Mouse (Mus musculus) intestine, postnatal 0 days (tissue): ENCODE results near the gene Col24a1. TPM values are rescaled to one million over a fixed set of nuclear protein-coding genes. Genes with fewer than 3 reads are reported as not detected.
A peak's percentile ranks its signal among the peaks of the same experiment; 100 is the strongest.

Experiments
- ATAC-seq: fragments of 200-750 bp; cut with Nextera tagmentation; 2 replicates; pipeline ENCODE4 v1.8.0; 2017; ENCODE audit warnings: mild to moderate bottlenecking, moderate TSS enrichment, moderate library complexity
- H3K27ac ChIP-seq: fragments of 300-500 bp; sonication (generic); 2 replicates; pipeline ENCODE4 v1.5.1; 2014; ENCODE audit warnings: mild to moderate bottlenecking, low read depth, low read length, moderate library complexity
- H3K27me3 ChIP-seq: fragments of 300-500 bp; sonication (generic); replicated peaks from 2 replicates; pipeline ENCODE4 v1.6.1; 2014; ENCODE audit warnings: low read length, mixed read lengths; ENCODE audit not compliant: control insufficient read depth, insufficient read depth
- H3K36me3 ChIP-seq: fragments of 300-500 bp; sonication (generic); 2 replicates; pipeline ENCODE4 v1.6.1; 2014; ENCODE audit warnings: mild to moderate bottlenecking, moderate library complexity; ENCODE audit not compliant: control insufficient read depth, insufficient read depth
- H3K4me1 ChIP-seq: fragments of 300-500 bp; sonication (generic); replicated peaks from 2 replicates; pipeline ENCODE4 v1.6.1; 2014; ENCODE audit warnings: antibody characterized with exemption, low read length, mixed read lengths; ENCODE audit not compliant: control insufficient read depth, insufficient read depth
- H3K4me2 ChIP-seq: fragments of 300-500 bp; sonication (generic); replicated peaks from 2 replicates; pipeline ENCODE4 v1.6.1; 2014; ENCODE audit warnings: low read depth, mild to moderate bottlenecking, moderate library complexity
- H3K4me3 ChIP-seq: fragments of 300-500 bp; sonication (generic); 2 replicates; pipeline ENCODE4 v1.5.1; 2014; ENCODE audit warnings: low read depth, low read length
- H3K9ac ChIP-seq: fragments of 300-500 bp; sonication (generic); 2 replicates; pipeline ENCODE4 v1.6.1; 2014; ENCODE audit warnings: mild to moderate bottlenecking, low read depth, low read length
- H3K9me3 ChIP-seq: fragments of 300-500 bp; sonication (generic); 2 replicates; pipeline ENCODE4 v1.6.1; 2016; ENCODE audit warnings: mixed run types; ENCODE audit not compliant: control insufficient read depth
- CTCF ChIP-seq: sonication (generic); IDR thresholded peaks from 2 replicates; pipeline ENCODE4 v1.5.1; 2016; ENCODE audit warnings: low read depth, mild to moderate bottlenecking, control low read depth, antibody characterized with exemption, moderate library complexity
- WGBS: fragments of 180-500 bp; shearing (Covaris S2); extraction: QIAGEN DNeasy Blood & Tissue Kit; methylation state at CpG from one replicate; pipeline ENCODE4 v1.1.7; 2014; 5-methylcytosine and 5-hydroxymethylcytosine counted together
- polyA plus RNA-seq: library from polyadenylated mRNA; unstranded; fragments of >200 nt; fragmentation: Nextera tagmentation; extraction: Ambion mirVana; gene quantifications from 2 replicates; pipeline ENCODE4 v1.2.1, GENCODE M21; 2015

The Col24a1 gene
- polyA plus RNA-seq, 1 experiment from 2014 or later, result 1.9 TPM

DNA sequence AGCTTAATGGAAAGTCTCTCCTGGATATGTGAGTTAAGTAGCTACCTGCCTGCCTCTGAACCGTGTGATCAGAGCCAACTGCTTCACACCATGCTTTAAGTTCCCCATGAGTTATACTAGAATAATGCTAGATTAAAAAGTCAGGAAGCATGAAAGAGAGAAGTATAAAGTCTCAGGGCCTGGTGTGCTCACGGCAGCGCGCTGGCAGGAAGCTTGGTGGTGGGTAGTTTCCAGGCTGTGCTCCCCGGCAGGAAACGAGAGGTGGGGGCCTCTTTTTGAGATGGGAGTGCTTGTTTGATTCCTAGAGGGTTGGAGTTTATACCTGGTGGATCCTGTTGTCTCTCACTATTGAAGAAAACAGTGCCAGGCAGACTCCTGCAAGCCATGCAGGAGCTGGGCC, 303.1 kb downstream of the Col24a1 start:
- H3K27me3 ChIP-seq, result no peaks in the 10 kb centered on the region
- no peak for ATAC-seq
- no peak overlapping the region for H3K9ac ChIP-seq
- H3K4me1 ChIP-seq, result no peaks in the 10 kb centered on the region
- no peak for TF ChIP-seq CTCF
- H3K9me3 ChIP-seq, result no peaks in the 10 kb centered on the region
- no peak overlapping the region for H3K27ac ChIP-seq
- 89% methylated on average over 6 of the region's 6 CpGs for WGBS
- peaks cover 42% of the 10 kb centered on the region for H3K36me3 ChIP-seq
- no peak overlapping the region for H3K4me2 ChIP-seq
- no peak overlapping the region for H3K4me3 ChIP-seq

DNA sequence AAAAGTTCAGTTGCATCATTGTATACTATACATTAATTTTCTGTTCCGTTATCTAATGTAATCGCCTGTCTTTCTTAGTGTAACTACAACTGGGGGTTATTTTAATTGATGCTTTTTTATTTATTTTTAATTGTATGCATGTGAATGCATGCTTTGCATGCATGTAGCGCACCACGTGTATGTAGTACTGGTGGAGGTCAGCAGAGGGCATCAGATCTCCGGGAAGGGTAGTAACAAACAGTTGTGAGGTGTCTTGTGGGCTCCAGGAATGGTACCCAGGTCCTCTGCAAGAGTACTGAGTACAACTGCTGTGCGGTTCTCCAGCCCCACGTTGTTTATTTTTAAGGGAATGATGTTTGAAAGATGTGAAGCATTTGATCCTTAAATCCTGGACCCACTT, 306.8 kb downstream of the Col24a1 start:
- Histone ChIP-seq H3K4me3 (no peak overlapping the region), H3K27me3 (no peaks in the 10 kb centered on the region), H3K4me2 (no peak overlapping the region), H3K27ac (no peak overlapping the region), H3K36me3 (peaks cover 26% of the 10 kb centered on the region), H3K9me3 (no peaks in the 10 kb centered on the region), H3K9ac (no peak overlapping the region), H3K4me1 (no peaks in the 10 kb centered on the region)
- no peak for ATAC-seq
- 95% methylated on average over 7 of the region's 7 CpGs for WGBS
- peak; percentile 27 for TF ChIP-seq CTCF

DNA sequence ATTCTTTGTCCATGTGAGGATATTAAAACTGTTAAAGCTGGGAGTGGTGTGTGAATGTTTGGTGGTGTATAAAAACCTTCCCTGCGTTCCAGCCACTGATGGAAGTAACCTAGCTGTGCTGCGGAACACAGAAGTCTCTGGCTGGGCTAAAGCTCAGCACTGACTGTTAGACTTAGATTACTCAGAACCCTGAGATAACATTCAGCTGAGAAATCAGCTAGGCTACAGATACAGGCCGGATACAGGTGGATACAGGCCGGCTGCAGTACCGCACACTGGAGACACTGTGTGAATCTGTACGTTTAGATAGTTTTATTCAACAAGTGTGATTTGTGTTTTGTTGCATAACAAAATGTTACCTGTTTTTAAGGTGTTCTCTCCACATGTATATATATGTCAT, 308.5 kb downstream of the Col24a1 start:
- Histone ChIP-seq H3K9ac (no peak overlapping the region), H3K4me1 (no peaks in the 10 kb centered on the region), H3K36me3 (peaks cover 28% of the 10 kb centered on the region), H3K4me3 (no peak overlapping the region), H3K27me3 (no peaks in the 10 kb centered on the region), H3K27ac (no peak overlapping the region), H3K4me2 (no peak overlapping the region), H3K9me3 (no peaks in the 10 kb centered on the region)
- TF ChIP-seq CTCF, result no peak
- no peak for ATAC-seq
- WGBS, result 63% methylated on average over 6 of the region's 6 CpGs

DNA sequence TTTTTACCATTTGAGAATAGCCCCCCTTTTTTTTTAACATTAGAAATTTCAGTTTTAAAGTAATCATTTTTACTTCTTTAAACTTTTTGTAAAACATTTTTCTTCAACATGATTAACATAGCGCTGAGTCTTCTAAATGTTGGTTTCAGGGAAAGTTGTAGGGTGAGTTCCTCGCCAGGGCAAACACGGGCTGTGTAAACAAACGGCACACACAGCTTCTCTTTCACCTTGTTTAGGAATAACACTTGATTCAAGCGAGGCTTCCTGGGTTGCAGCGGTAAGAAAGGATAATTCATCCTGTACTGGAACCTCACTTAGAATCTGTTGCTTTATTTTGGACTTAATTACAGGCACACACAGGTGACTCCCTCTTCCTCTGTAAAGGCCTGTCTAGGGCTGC, 309.1 kb downstream of the Col24a1 start:
- H3K27me3 ChIP-seq, result no peaks in the 10 kb centered on the region
- no peak overlapping the region for H3K4me3 ChIP-seq
- H3K27ac ChIP-seq, result peak overlapping the region; percentile 21; the same call in 1 of the 2 replicates
- no peaks in the 10 kb centered on the region for H3K4me1 ChIP-seq
- WGBS, result 44% methylated on average over 6 of the region's 6 CpGs
- H3K9me3 ChIP-seq, result no peaks in the 10 kb centered on the region
- no peak for ATAC-seq
- peaks cover 28% of the 10 kb centered on the region for H3K36me3 ChIP-seq
- no peak overlapping the region for H3K4me2 ChIP-seq
- no peak for TF ChIP-seq CTCF
- H3K9ac ChIP-seq, result no peak overlapping the region

Other genes starting within 250 kb of the Col24a1 start
- 0.47 and 0.51 TPM in 2 replicates for gene Clca2, start 193.0 kb upstream of the Col24a1 start, polyA plus RNA-seq
- gene Odf2l, start 173.9 kb upstream of the Col24a1 start, polyA plus RNA-seq, result 11.4 and 14.6 TPM in 2 replicates